Mouse (Mus musculus): ENCODE measurements around the gene Git1. TPM values are rescaled to one million over a fixed set of nuclear protein-coding genes. Genes with fewer than 3 reads are reported as not detected.

Git1 gene
- 14.4 and 15.9 TPM in 2 replicates for polyA plus RNA-seq (2015; fragmentation: Nextera tagmentation; extraction: Ambion mirVana)

DNA sequence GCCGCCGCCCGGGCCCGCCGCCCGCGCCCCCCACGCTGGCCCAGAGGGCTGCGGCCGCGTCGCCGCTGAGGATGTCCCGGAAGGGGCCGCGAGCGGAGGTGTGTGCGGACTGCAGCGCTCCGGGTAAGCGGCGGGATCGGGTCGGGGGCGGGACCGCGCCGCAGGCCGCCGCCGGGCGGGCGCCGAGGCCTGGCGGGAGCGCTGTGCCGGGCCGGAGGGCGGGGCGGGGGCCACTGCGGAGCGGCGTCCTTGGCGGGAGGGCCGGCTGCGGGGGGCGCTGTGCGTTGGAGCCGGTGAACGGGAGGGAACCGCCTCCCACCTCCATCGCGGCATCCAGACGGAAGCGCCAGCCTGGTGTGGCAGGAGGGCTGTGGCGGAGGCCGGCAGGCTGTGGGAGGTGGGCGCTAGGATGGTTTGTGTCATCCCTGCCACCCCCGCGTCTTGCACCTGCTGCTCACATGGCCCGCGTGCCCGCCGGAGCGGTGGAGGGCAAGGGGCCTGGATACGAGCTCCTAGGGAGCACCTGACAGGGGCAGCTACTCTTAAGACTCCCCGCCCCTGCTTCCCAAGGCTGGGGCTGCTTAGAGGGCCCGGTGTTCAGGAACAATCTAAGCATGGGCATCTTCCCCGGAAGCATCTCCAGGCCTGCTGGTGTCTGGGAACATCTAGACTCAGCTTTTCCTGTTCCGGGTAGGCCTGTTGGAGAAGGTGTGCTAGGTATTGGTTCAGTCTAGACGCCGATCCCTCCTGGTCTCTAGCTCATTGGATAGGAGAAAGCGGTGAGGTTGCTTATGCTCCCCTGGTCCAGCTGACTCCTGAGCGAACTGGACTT lies at the start of gene Git1:
Git1 (plus strand) TSS at position 51 of the 832 bp plus-strand sequence.
- H3K27me3 ChIP-seq, result no peaks in the 10 kb centered on the region
- peak within 1 kb of the TSS; percentile 94 for H3K4me2 ChIP-seq (replicated peaks)
- peak within 1 kb of the TSS; percentile 93 for H3K4me3 ChIP-seq
- H3K36me3 ChIP-seq, result no peaks in the 10 kb centered on the region
- H3K27ac ChIP-seq (replicated peaks), result peak within 1 kb of the TSS; percentile 92
- WGBS, result under 1% methylated on average over 51 of the region's 74 CpGs
- H3K4me1 ChIP-seq, result peaks cover 72% of the 10 kb centered on the region
- no peak for ATAC-seq (replicated peaks)
- no peaks in the 10 kb centered on the region for H3K9me3 ChIP-seq
- H3K9ac ChIP-seq (replicated peaks), result peak within 1 kb of the TSS; percentile 97

DNA sequence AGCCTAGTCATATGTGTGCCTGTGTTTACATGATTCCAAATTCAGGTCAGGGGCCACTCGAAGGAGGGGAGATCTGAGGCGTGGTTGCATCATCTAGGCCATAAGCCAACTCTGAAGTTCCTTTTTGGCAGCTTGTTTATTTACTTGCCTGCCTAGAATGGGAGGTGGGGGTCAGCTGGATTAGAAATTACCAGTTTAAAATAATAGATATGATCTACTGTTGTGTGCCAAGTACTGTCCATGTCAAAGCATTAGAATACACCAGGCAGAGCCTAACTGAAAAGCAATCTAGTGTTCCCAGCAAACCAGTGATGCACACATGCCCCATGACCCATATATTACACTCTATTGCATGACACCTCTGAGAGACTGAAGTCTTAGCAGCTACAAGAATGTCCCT lies 48.4 kb upstream of the Git1 start:
- Histone ChIP-seq H3K27me3 (no peaks in the 10 kb centered on the region), H3K9me3 (no peaks in the 10 kb centered on the region), H3K36me3 (peaks cover 24% of the 10 kb centered on the region), H3K9ac (replicated peaks) (no peak overlapping the region), H3K4me1 (no peaks in the 10 kb centered on the region), H3K27ac (replicated peaks) (no peak overlapping the region), H3K4me3 (no peak overlapping the region), H3K4me2 (replicated peaks) (no peak overlapping the region)
- no peak for ATAC-seq (replicated peaks)
- WGBS, result 66% methylated on average over 2 of the region's 2 CpGs

DNA sequence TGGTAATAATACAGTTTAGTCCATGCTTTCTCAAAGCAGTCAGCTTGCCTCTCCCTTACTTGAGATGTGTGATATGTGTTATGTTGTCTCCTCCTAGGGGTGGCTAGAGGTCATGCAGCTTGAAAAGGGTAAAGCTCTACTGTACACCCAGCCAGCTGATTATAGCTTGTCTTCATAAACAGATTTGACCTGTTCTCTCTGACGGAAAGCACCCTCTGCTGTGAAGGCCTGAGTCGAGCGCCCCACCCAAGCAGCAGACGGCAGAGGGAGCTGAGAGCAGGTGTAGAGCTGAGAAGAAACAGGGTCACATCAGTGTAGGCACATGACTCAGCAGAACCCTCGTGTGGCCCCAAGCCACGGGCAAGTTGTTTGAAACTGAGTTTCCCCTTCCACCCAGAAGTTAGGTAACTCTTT lies 46.7 kb upstream of the Git1 start:
- no peak overlapping the region for H3K27ac ChIP-seq (replicated peaks)
- WGBS, result 73% methylated on average over 6 of the region's 6 CpGs
- no peaks in the 10 kb centered on the region for H3K4me1 ChIP-seq
- H3K4me3 ChIP-seq, result no peak overlapping the region
- no peak overlapping the region for H3K4me2 ChIP-seq (replicated peaks)
- H3K36me3 ChIP-seq, result peaks cover 27% of the 10 kb centered on the region
- H3K9me3 ChIP-seq, result no peaks in the 10 kb centered on the region
- no peak overlapping the region for H3K9ac ChIP-seq (replicated peaks)
- ATAC-seq (replicated peaks), result no peak; the same call in 1 of the 2 replicates
- H3K27me3 ChIP-seq, result no peaks in the 10 kb centered on the region

DNA sequence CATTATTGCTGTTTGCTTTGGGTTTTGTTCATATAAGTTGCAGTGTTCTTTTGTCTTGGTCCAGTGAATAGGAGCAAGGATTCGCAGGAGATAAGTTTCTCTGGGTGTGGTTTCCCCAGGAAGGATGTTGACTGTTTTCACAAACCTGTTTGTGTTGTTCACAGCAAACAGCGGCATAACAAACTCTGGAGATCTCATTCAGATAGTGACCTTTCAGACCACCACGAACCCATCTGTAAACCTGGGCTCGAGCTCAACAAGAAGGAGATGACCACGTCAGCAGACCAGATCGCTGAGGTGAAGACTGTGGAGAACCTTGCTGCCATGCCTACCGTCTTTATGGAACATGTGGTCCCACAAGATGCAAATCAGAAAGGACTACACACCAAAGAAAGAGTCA lies 44.1 kb upstream of the Git1 start:
- no peaks in the 10 kb centered on the region for H3K9me3 ChIP-seq
- ATAC-seq (replicated peaks), result no peak
- no peak overlapping the region for H3K27ac ChIP-seq (replicated peaks)
- no peak overlapping the region for H3K9ac ChIP-seq (replicated peaks)
- no peak overlapping the region for H3K4me3 ChIP-seq
- peaks cover 32% of the 10 kb centered on the region for H3K36me3 ChIP-seq
- no peak overlapping the region for H3K4me2 ChIP-seq (replicated peaks)
- WGBS, result 93% methylated on average over 7 of the region's 7 CpGs
- H3K4me1 ChIP-seq, result no peaks in the 10 kb centered on the region
- H3K27me3 ChIP-seq, result no peaks in the 10 kb centered on the region

DNA sequence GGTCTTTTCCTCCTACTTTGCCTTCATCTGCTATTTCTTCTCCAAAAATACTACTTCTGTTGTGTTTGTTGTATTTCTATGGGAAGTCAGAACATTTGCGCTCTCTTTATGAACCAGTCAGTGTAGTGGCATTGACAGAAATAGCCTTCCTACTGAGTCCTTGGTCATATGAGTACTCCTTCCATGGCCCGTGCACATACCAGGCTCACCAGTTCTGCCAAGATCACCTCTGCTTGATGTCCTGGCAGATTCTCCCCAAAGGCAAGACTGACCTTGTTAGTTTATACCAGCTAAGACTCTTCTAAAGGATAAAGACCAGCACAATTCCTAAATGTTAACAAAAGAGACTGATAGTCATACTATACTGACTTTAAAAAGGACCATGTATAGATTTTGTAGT lies 41.7 kb upstream of the Git1 start:
- no peaks in the 10 kb centered on the region for H3K4me1 ChIP-seq
- no peak overlapping the region for H3K4me3 ChIP-seq
- ATAC-seq (replicated peaks), result no peak
- H3K9me3 ChIP-seq, result no peaks in the 10 kb centered on the region
- no peak overlapping the region for H3K4me2 ChIP-seq (replicated peaks)
- H3K27me3 ChIP-seq, result no peaks in the 10 kb centered on the region
- peaks cover 49% of the 10 kb centered on the region for H3K36me3 ChIP-seq
- no peak overlapping the region for H3K9ac ChIP-seq (replicated peaks)
- 95% methylated on average over 2 of the region's 2 CpGs for WGBS
- no peak overlapping the region for H3K27ac ChIP-seq (replicated peaks)

DNA sequence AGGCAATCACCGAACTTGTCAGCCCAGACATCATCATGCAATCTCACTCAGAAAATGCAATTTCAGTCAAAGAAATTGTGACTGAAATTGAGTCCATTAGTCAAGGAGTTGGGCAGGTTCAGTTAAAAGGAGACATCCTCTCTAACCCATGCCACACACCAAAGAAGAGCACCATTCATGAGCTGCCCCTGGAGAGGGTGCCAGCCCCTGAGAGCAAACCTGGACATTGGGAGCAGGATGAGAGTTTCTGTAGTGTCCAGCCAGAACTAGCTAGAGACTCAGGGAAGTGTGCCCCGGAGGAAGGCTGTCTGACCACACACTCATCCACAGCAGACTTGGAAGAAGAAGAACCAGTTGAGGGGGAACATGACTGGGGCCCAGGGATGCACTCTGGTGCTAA lies 40.0 kb upstream of the Git1 start:
- Histone ChIP-seq H3K4me1 (no peaks in the 10 kb centered on the region), H3K9ac (replicated peaks) (no peak overlapping the region), H3K36me3 (peaks cover 42% of the 10 kb centered on the region), H3K27ac (replicated peaks) (no peak overlapping the region), H3K4me2 (replicated peaks) (no peak overlapping the region), H3K9me3 (no peaks in the 10 kb centered on the region), H3K4me3 (no peak overlapping the region), H3K27me3 (no peaks in the 10 kb centered on the region)
- WGBS, result 97% methylated on average over 2 of the region's 2 CpGs
- no peak for ATAC-seq (replicated peaks)

DNA sequence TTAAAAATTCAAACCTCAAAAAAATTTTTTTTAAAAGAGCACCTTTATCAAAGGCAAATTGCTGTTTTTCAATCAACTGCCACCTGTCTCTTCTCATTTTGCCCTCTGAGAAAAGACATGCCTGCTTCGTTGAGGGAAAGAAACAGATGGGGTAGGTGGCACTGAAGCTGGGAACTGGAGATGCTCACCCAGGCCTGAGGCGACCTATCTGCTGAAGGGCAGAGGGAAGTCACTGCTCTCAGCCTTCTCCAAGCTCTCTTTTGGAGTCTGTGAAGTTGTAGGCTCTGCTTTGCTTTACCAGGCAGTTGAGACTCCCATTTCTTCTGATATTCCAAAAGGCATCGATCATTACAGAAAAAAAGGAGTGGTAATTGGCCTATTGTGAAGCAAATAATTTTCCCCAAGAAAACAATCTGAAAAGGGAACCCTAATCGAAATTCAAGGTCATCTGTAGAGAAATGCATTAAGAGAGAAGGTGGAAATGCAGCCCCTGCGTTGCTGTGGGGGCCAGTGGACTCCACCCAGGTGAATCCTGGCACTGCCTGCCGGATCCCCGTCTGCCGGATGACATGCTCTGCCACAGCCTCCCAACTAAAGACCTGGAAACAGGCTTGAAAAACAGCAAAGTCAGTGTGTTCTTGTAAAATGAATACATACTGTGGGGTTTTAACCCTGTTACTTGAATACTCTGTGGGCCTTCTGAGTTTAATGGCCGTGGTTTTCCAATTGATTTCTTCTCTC lies 37.4 kb upstream of the Git1 start:
- Histone ChIP-seq H3K9ac (replicated peaks) (no peak overlapping the region), H3K4me3 (no peak overlapping the region), H3K4me1 (no peaks in the 10 kb centered on the region), H3K4me2 (replicated peaks) (no peak overlapping the region), H3K27ac (replicated peaks) (no peak overlapping the region), H3K27me3 (no peaks in the 10 kb centered on the region), H3K9me3 (no peaks in the 10 kb centered on the region), H3K36me3 (peaks cover 24% of the 10 kb centered on the region)
- 84% methylated on average over 9 of the region's 9 CpGs for WGBS
- ATAC-seq (replicated peaks), result no peak

DNA sequence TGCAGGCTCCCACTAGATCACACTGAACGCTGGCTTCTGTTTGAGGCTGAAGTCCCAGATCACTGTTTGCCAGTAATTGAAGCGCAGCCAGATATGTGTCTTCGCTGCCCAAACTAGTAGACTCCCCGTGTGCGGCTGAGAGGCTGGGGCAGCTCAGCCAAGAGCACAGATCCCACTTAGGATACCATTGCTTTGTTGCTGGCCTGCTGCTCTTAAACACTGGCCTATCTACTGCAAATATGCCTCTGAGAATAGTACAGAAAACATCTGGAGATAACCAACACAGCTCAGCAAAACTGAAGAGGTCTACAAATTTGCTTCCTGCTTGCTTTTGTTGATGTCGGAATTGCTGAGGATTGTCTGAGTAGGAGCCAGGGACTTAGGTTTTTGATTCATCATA lies 36.5 kb upstream of the Git1 start:
- ATAC-seq (replicated peaks), result no peak
- no peak overlapping the region for H3K4me2 ChIP-seq (replicated peaks)
- no peaks in the 10 kb centered on the region for H3K27me3 ChIP-seq
- H3K4me3 ChIP-seq, result no peak overlapping the region
- H3K36me3 ChIP-seq, result peaks cover 24% of the 10 kb centered on the region
- peak overlapping the region; percentile 29; the same call in 1 of the 2 replicates for H3K27ac ChIP-seq (replicated peaks)
- no peak overlapping the region for H3K9ac ChIP-seq (replicated peaks)
- H3K9me3 ChIP-seq, result no peaks in the 10 kb centered on the region
- H3K4me1 ChIP-seq, result peaks cover 3% of the 10 kb centered on the region
- WGBS, result 69% methylated on average over 6 of the region's 6 CpGs

DNA sequence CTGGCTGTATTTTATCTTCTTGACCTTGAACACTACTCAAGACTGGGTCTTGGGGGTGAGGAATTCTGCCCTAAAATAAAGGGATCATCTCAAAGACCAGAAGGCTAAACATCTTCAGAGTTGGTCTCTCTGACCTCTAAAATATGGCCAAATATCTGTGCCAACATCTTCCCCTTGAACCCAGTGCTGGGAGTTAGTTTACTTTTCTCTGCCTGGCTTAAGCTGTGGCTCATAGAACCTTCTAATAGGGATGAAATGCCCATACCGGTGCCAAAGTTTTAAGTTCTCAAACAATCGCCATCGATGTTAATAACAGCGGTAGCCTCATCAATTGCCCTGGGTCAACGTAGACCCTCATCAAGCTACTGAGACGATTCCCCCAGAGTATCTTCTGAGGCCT lies 31.5 kb upstream of the Git1 start:
- 3% methylated on average over 6 of the region's 6 CpGs for WGBS
- H3K36me3 ChIP-seq, result no peaks in the 10 kb centered on the region; the same call in 1 of the 2 replicates
- H3K4me3 ChIP-seq, result peak overlapping the region; percentile 41
- peak overlapping the region; percentile 87 for H3K4me2 ChIP-seq (replicated peaks)
- no peak overlapping the region for H3K27ac ChIP-seq (replicated peaks)
- ATAC-seq (replicated peaks), result 0 out of 2 replicates have a peak, but pooled peaks have one; percentile 27
- H3K9ac ChIP-seq (replicated peaks), result peak overlapping the region; percentile 38; the same call in 1 of the 2 replicates
- H3K27me3 ChIP-seq, result peaks cover 23% of the 10 kb centered on the region
- no peaks in the 10 kb centered on the region for H3K9me3 ChIP-seq
- peaks cover 13% of the 10 kb centered on the region for H3K4me1 ChIP-seq

DNA sequence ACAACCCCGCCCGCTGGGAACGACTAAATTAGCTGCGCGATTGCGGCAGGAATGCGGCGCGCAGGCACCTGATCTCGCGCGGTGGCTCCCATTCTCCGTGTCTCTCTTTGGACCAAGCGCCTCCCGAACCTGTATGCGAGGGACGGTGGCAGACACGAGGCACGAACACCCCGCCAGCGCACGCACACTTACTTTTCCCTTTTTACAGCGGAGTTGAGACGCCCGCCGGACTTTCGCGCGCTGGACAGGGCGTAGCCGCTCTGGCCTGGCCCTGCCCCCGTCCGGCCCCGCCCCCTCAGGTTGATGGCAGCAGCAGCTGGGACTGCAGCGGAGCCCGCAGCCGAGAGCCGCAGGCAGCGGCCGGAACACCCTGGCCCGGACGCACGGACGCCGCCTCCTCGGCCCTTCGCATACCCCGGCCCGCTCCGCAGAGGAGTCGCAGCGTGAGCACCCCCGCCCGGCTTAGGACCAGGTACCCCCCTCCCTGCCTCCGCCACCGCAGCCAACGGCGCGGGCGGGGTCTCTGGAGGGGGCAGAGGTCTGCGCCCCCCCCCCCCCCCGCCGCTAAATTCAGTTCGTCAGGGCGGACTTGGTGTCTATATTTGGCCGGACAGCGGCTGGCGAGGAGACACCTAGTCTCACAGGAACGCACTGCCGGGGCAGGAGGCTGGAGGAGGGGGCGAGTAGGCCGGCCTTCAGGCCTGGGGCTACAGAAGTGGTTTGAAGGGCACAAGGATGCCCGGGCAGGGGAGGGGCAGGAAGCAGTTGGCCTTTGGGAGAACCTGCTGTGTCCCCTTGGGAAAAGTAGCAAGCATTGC lies 30.9 kb upstream of the Git1 start, which contains the start of gene Coro6:
Coro6 (plus strand) TSS at position 129 of the 818 bp plus-strand sequence.
- peak; percentile 39 for ATAC-seq (replicated peaks)
- H3K27me3 ChIP-seq, result peaks cover 27% of the 10 kb centered on the region
- H3K27ac ChIP-seq (replicated peaks), result no peak within 1 kb of the TSS
- under 1% methylated on average over 72 of the region's 73 CpGs for WGBS
- H3K9me3 ChIP-seq, result no peaks in the 10 kb centered on the region
- peak within 1 kb of the TSS; percentile 38 for H3K9ac ChIP-seq (replicated peaks)
- H3K4me1 ChIP-seq, result peaks cover 13% of the 10 kb centered on the region
- H3K4me3 ChIP-seq, result peak within 1 kb of the TSS; percentile 41
- no peaks in the 10 kb centered on the region; the same call in 1 of the 2 replicates for H3K36me3 ChIP-seq
- H3K4me2 ChIP-seq (replicated peaks), result peak within 1 kb of the TSS; percentile 87

DNA sequence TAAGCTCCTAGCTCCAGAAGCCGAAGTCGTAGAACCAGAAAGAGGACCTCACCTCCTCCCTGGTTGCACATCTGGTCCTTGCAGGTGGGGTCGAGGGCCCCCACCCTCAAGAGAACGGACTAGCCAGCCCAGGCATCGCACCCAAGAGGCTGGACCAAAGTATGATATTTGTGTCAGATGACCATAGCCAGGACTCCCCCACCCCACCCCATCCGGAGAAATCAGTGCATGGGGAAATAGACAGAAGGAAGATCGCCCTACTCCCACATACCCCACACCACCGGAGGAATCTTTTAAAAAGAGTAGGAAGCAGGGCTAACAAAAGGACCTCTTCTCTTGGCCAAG lies 30.3 kb upstream of the Git1 start:
- H3K4me2 ChIP-seq (replicated peaks), result peak overlapping the region; percentile 87
- no peak overlapping the region for H3K4me3 ChIP-seq
- 49% methylated on average over 8 of the region's 8 CpGs for WGBS
- no peaks in the 10 kb centered on the region; the same call in 1 of the 2 replicates for H3K36me3 ChIP-seq
- no peak overlapping the region for H3K27ac ChIP-seq (replicated peaks)
- peaks cover 19% of the 10 kb centered on the region for H3K4me1 ChIP-seq
- no peak for ATAC-seq (replicated peaks)
- no peaks in the 10 kb centered on the region for H3K9me3 ChIP-seq
- H3K27me3 ChIP-seq, result peaks cover 31% of the 10 kb centered on the region
- no peak overlapping the region for H3K9ac ChIP-seq (replicated peaks)
